Mouse (Mus musculus) liver, embryonic 12.5 days (tissue): ENCODE measurements around the gene Mbnl1. TPM values are rescaled to one million over a fixed set of nuclear protein-coding genes. Genes with fewer than 3 reads are reported as not detected.
"Not testable (repeated sequence)": the region's sequence is repeated elsewhere in the genome, so short reads cannot be mapped to it uniquely, and the experiment has no call there.

Experiments
- ATAC-seq: fragments of 200-750 bp; cut with Nextera tagmentation; 2 replicates; pipeline ENCODE4 v1.8.0; 2017; ENCODE audit warnings: moderate number of reproducible peaks, mild to moderate bottlenecking, moderate library complexity
- H3K27ac ChIP-seq: fragments of 300-500 bp; sonication (generic); 2 replicates; pipeline ENCODE4 v1.5.1; 2016; ENCODE audit warnings: mild to moderate bottlenecking
- H3K27me3 ChIP-seq: fragments of 300-500 bp; sonication (generic); replicated peaks from 2 replicates; pipeline ENCODE4 v1.6.1; 2016; ENCODE audit warnings: mild to moderate bottlenecking, moderate library complexity
- H3K36me3 ChIP-seq: fragments of 300-500 bp; sonication (generic); 2 replicates; pipeline ENCODE4 v1.6.1; 2016; ENCODE audit warnings: mild to moderate bottlenecking, moderate library complexity
- H3K4me1 ChIP-seq: fragments of 300-500 bp; sonication (generic); 2 replicates; pipeline ENCODE4 v1.6.1; 2016
- H3K4me2 ChIP-seq: fragments of 300-500 bp; sonication (generic); 2 replicates; pipeline ENCODE4 v1.6.1; 2016; ENCODE audit warnings: mild to moderate bottlenecking, moderate library complexity
- H3K4me3 ChIP-seq: fragments of 300-500 bp; sonication (generic); 2 replicates; pipeline ENCODE4 v1.5.1; 2016; ENCODE audit warnings: mild to moderate bottlenecking, moderate library complexity
- H3K9ac ChIP-seq: fragments of 300-500 bp; sonication (generic); 2 replicates; pipeline ENCODE4 v1.6.1; 2016; ENCODE audit warnings: mild to moderate bottlenecking, moderate library complexity
- H3K9me3 ChIP-seq: fragments of 300-500 bp; sonication (generic); replicated peaks from 2 replicates; pipeline ENCODE4 v1.6.1; 2016; ENCODE audit warnings: mild to moderate bottlenecking, moderate library complexity
- WGBS: fragments of 180-500 bp; shearing (Covaris S2); methylation state at CpG from one replicate; pipeline ENCODE4 v1.1.7; 2016; ENCODE audit not compliant: insufficient replicate concordance; 5-methylcytosine and 5-hydroxymethylcytosine counted together
- polyA plus RNA-seq: library from polyadenylated mRNA; unstranded; fragments of >200 nt; fragmentation: Nextera tagmentation; extraction: Ambion mirVana; gene quantifications from 2 replicates; pipeline ENCODE4 v1.2.1, GENCODE M21; 2016

The Mbnl1 gene
- polyA plus RNA-seq, 1 experiment from 2014 or later, result 171 TPM

DNA sequence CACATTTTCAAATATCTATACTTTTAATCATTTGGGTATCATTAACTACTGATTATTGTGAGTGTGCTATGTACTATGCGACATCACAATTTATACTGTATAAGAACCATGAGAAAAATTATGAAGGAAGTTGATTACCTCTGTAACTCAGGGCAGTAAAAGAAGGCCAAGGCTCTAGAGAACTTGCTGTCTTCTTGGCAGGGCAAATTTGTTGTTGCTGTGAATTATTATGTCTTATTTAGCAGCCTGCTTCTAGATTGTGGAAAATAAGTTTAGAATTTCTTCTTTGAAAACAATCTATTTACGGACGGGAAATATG lies 2.0 kb downstream of the Mbnl1 start:
- H3K36me3 ChIP-seq, result no peaks in the 10 kb centered on the region
- H3K27ac ChIP-seq, result peak overlapping the region; percentile 81
- H3K9me3 ChIP-seq, result no peaks in the 10 kb centered on the region
- no peak; the same call in 1 of the 2 replicates for ATAC-seq
- H3K9ac ChIP-seq, result peak overlapping the region; percentile 67
- peaks cover 44% of the 10 kb centered on the region for H3K4me1 ChIP-seq
- WGBS, result 71% methylated on average over 3 of the region's 3 CpGs
- no peaks in the 10 kb centered on the region for H3K27me3 ChIP-seq
- peak overlapping the region; percentile 69 for H3K4me2 ChIP-seq
- peak overlapping the region; percentile 54 for H3K4me3 ChIP-seq

DNA sequence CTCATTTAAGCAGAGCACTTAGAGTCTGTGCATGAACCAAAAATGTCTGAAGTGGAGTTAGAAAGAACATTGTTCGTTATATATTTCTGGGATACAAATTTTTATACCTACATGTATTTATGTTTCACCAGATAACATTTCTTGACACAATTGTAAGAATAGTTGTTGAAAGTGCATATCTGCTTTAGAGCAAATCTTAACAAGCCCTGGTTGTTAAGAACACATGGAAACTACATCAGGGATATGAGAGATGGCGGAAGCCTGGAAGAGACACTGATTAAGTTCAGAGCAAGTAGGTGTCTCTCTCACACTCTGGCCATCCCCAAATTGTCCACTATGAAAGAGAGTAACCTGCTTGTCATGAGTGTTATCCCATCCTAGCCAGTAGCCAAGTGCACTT lies 2.4 kb downstream of the Mbnl1 start:
- peak overlapping the region; percentile 54 for H3K4me3 ChIP-seq
- peak overlapping the region; percentile 81 for H3K27ac ChIP-seq
- peaks cover 44% of the 10 kb centered on the region for H3K4me1 ChIP-seq
- peak overlapping the region; percentile 69 for H3K4me2 ChIP-seq
- H3K36me3 ChIP-seq, result no peaks in the 10 kb centered on the region
- no peaks in the 10 kb centered on the region for H3K27me3 ChIP-seq
- ATAC-seq, result no peak
- WGBS, result 78% methylated on average over 2 of the region's 2 CpGs
- no peaks in the 10 kb centered on the region for H3K9me3 ChIP-seq
- H3K9ac ChIP-seq, result peak overlapping the region; percentile 67

DNA sequence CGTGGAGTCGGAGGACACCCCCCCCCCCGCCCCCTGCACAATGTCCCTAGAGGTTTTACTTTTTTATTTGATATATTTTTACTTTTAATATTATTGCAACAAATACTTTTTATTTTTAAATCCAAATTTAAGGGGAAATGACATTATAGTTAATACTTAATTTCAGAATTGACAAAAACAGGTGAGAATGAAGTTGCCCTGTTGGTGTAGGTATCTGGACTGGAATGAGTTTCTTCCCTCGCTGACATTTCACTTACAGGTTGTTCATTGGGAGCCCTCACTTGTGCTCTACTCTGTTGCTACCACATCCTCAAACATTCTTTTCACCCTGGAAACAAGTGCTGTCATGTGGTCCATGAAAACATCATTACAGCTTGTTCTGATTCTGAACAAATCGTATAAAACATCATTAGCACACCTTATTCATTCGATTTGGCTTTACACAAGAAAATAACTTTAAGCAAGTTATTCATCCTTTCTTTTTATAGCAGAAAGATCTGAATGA lies 4.2 kb downstream of the Mbnl1 start:
- H3K4me3 ChIP-seq, result no peak overlapping the region
- 0 out of 2 replicates have a peak overlapping the region, but pooled peaks have one; percentile 18 for H3K4me2 ChIP-seq
- no peaks in the 10 kb centered on the region; the same call in 1 of the 2 replicates for H3K36me3 ChIP-seq
- WGBS, result 83% methylated on average over 6 of the region's 6 CpGs
- no peak for ATAC-seq
- H3K27me3 ChIP-seq, result no peaks in the 10 kb centered on the region
- no peak overlapping the region for H3K9ac ChIP-seq
- H3K9me3 ChIP-seq, result no peaks in the 10 kb centered on the region
- H3K4me1 ChIP-seq, result peaks cover 53% of the 10 kb centered on the region
- 0 out of 2 replicates have a peak overlapping the region, but pooled peaks have one; percentile 36 for H3K27ac ChIP-seq

DNA sequence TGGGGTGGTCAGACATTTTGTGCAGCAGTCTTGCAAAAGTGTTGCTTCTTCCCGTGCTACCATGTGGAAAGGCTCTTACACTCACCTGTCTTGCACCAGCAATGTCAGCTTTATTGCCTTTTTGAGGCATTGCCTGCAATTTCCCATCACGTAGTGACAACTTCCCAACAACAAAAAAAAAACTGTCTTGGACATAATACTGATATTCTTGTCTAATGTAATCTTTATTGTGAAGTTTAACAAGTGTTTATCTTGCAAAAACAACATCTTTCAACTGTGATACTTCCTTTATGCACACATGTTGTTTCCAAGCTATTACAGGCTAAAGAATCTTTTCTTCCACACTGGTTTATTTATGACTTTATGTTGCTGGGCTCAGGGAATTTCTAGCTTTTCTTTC lies 5.8 kb downstream of the Mbnl1 start:
- peaks cover 57% of the 10 kb centered on the region for H3K4me1 ChIP-seq
- no peak overlapping the region for H3K27ac ChIP-seq
- no peaks in the 10 kb centered on the region for H3K27me3 ChIP-seq
- H3K9me3 ChIP-seq, result no peaks in the 10 kb centered on the region
- no peak overlapping the region for H3K4me2 ChIP-seq
- H3K9ac ChIP-seq, result no peak overlapping the region
- no peak overlapping the region for H3K4me3 ChIP-seq
- 62% methylated on average over 2 of the region's 2 CpGs for WGBS
- H3K36me3 ChIP-seq, result no peaks in the 10 kb centered on the region; the same call in 1 of the 2 replicates
- ATAC-seq, result no peak

GRCm38 (mm10) chr3:60480716-60481115 lies 8.1 kb downstream of the Mbnl1 start:
- ATAC-seq, result no peak
- H3K9ac ChIP-seq, result no peak overlapping the region
- WGBS, result 68% methylated on average over 2 of the region's 2 CpGs
- H3K27me3 ChIP-seq, result no peaks in the 10 kb centered on the region
- peaks cover 66% of the 10 kb centered on the region for H3K4me1 ChIP-seq
- no peak overlapping the region for H3K4me2 ChIP-seq
- H3K36me3 ChIP-seq, result no peaks in the 10 kb centered on the region; the same call in 1 of the 2 replicates
- H3K9me3 ChIP-seq, result no peaks in the 10 kb centered on the region
- H3K27ac ChIP-seq, result no peak overlapping the region
- H3K4me3 ChIP-seq, result no peak overlapping the region

GRCm38 (mm10) chr3:60481740-60482399 lies 9.2 kb downstream of the Mbnl1 start:
- H3K4me3 ChIP-seq, result no peak overlapping the region
- H3K36me3 ChIP-seq, result no peaks in the 10 kb centered on the region; the same call in 1 of the 2 replicates
- H3K4me1 ChIP-seq, result peaks cover 67% of the 10 kb centered on the region
- 0 out of 2 replicates have a peak overlapping the region, but pooled peaks have one; percentile 14 for H3K27ac ChIP-seq
- no peak overlapping the region for H3K4me2 ChIP-seq
- H3K27me3 ChIP-seq, result no peaks in the 10 kb centered on the region
- WGBS, result 73% methylated on average over 2 of the region's 2 CpGs
- ATAC-seq, result no peak
- no peaks in the 10 kb centered on the region for H3K9me3 ChIP-seq
- no peak overlapping the region for H3K9ac ChIP-seq

- no peaks in the 10 kb centered on the region for H3K27me3 ChIP-seq
- peak; percentile 66; the same call in 1 of the 2 replicates for ATAC-seq
- H3K9me3 ChIP-seq, result no peaks in the 10 kb centered on the region
- H3K27ac ChIP-seq, result peak overlapping the region; percentile 24; the same call in 1 of the 2 replicates
- H3K9ac ChIP-seq, result no peak overlapping the region
- peaks cover 62% of the 10 kb centered on the region for H3K4me1 ChIP-seq
- H3K36me3 ChIP-seq, result no peaks in the 10 kb centered on the region; the same call in 1 of the 2 replicates
- H3K4me2 ChIP-seq, result no peak overlapping the region
- no peak overlapping the region for H3K4me3 ChIP-seq
These were observed 10.7 kb downstream of the Mbnl1 start for GRCm38 (mm10) chr3:60483305-60483704.

- H3K4me2 ChIP-seq, result no peak overlapping the region
- H3K27ac ChIP-seq, result no peak overlapping the region
- no peak overlapping the region for H3K4me3 ChIP-seq
- ATAC-seq, result no peak
- H3K9me3 ChIP-seq, result no peaks in the 10 kb centered on the region
- H3K36me3 ChIP-seq, result peaks cover 12% of the 10 kb centered on the region; the same call in 1 of the 2 replicates
- H3K4me1 ChIP-seq, result peaks cover 47% of the 10 kb centered on the region
- H3K9ac ChIP-seq, result no peak overlapping the region
- no peaks in the 10 kb centered on the region for H3K27me3 ChIP-seq
- 72% methylated on average over 4 of the region's 4 CpGs for WGBS
These were observed 13.5 kb downstream of the Mbnl1 start for GRCm38 (mm10) chr3:60485987-60486712.

- no peak overlapping the region for H3K4me3 ChIP-seq
- peaks cover 43% of the 10 kb centered on the region for H3K4me1 ChIP-seq
- H3K27me3 ChIP-seq, result no peaks in the 10 kb centered on the region
- 67% methylated on average over 3 of the region's 3 CpGs for WGBS
- no peak overlapping the region for H3K4me2 ChIP-seq
- no peak overlapping the region for H3K9ac ChIP-seq
- H3K36me3 ChIP-seq, result peaks cover 12% of the 10 kb centered on the region; the same call in 1 of the 2 replicates
- ATAC-seq, result no peak
- H3K27ac ChIP-seq, result no peak overlapping the region
- no peaks in the 10 kb centered on the region for H3K9me3 ChIP-seq
These were observed 14.1 kb downstream of the Mbnl1 start for GRCm38 (mm10) chr3:60486713-60487170.

- Histone ChIP-seq H3K36me3 (peaks cover 12% of the 10 kb centered on the region; the same call in 1 of the 2 replicates), H3K27ac (no peak overlapping the region), H3K9me3 (no peaks in the 10 kb centered on the region), H3K27me3 (no peaks in the 10 kb centered on the region), H3K4me2 (no peak overlapping the region), H3K4me1 (peaks cover 18% of the 10 kb centered on the region; the same call in 1 of the 2 replicates), H3K4me3 (no peak overlapping the region), H3K9ac (no peak overlapping the region)
- no peak for ATAC-seq
- WGBS, result 92% methylated on average over 6 of the region's 6 CpGs
These were observed 16.9 kb downstream of the Mbnl1 start for GRCm38 (mm10) chr3:60489509-60489908.

DNA sequence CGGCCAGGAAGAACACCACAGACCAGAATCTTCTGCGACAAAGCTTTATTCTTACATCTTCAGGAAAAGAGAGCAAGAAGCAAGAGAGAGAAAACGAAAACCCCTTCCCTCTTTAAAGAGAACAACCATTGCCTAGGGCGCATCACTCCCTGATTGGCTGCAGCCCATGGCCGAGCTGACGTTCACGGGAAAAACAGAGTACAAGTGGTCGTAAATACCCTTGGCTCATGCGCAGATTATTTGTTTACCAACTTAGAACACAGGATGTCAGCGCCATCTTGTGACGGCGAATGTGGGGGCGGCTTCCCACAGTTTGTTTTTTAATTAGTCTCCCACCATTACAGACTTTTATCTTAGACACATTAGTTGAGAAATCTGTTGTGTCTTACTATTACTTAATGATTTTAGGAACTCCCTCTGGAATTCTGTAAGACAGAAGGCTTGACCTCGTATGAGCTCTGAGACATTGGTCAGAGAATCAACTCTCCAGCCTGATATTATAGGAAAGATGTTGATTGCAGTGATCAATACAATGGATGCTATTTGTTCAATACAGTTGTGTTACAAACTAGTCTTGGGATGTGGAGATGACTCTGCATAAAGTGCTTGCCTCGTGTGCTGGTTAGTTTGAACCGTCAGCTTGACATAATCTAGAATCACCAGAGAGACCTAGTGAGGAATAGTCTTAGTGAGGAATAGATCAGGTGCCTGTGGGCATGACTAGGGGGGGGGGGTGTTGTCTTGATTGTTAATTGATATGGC lies 22.3 kb downstream of the Mbnl1 start:
- peaks cover 38% of the 10 kb centered on the region for H3K4me1 ChIP-seq
- WGBS, result 49% methylated on average over 9 of the region's 16 CpGs
- H3K36me3 ChIP-seq, H3K9me3 ChIP-seq, H3K27me3 ChIP-seq: not testable (repeated sequence)
- H3K4me2 ChIP-seq, result peak overlapping the region; percentile 45
- peak; percentile 56; the same call in 1 of the 2 replicates for ATAC-seq
- peak overlapping the region; percentile 72 for H3K27ac ChIP-seq
- peak overlapping the region; percentile 30 for H3K4me3 ChIP-seq
- H3K9ac ChIP-seq, result peak overlapping the region; percentile 41; the same call in 1 of the 2 replicates
